Mouse (Mus musculus): ENCODE data around the gene Rps6kb1. TPM values are rescaled to one million over a fixed set of nuclear protein-coding genes. Genes with fewer than 3 reads are reported as not detected.

The Rps6kb1 gene
- total and polyA plus RNA-seq, 3 experiments: 45.2 to 110 (median 76.9) TPM

- TF ChIP-seq NRF1 (IDR thresholded peaks at IDR 0.05; ENCODE audit: low read depth, low read length): no peak
Observed at GRCm38 (mm10) chr11:86490782-86491181, 53.8 kb downstream of the Rps6kb1 start (continued).

GRCm38 (mm10) chr11:86484910-86485510 lies 59.6 kb downstream of the Rps6kb1 start:
- H3K9ac ChIP-seq (ENCODE audit: insufficient read depth, low read depth): peak overlapping the region; percentile 84
- H3K79me2 ChIP-seq (replicated peaks; ENCODE audit: control insufficient read depth, extremely low read depth, insufficient read depth, poor library complexity, severe bottlenecking): 0 out of 2 replicates have a peak, but pooled peaks cover 2% of the 10 kb centered on the region
- peak; percentile 82 for TF ChIP-seq SIN3A (IDR thresholded peaks at IDR 0.05; ENCODE audit: low read length)
- TF ChIP-seq SMC3 (IDR thresholded peaks at IDR 0.05; ENCODE audit: low read depth, low read length): no peak
- TF ChIP-seq UBTF (IDR thresholded peaks at IDR 0.05; ENCODE audit: low read depth, low read length): peak; percentile 97; the same call in 1 of the 2 replicates
- H3K9me3 ChIP-seq (replicated peaks; ENCODE audit: low read length): no peaks in the 10 kb centered on the region
- H3K27me3 ChIP-seq (replicated peaks): peaks cover 3% of the 10 kb centered on the region
- H3K27ac ChIP-seq (ENCODE audit: insufficient read depth, low read depth): peak overlapping the region; percentile 55; the same call in 1 of the 2 replicates
- peaks cover 0 to 11% of the 10 kb centered on the region in 2 experiments; a peak in 2 of 4 replicates for H3K4me1 ChIP-seq (ENCODE audit: control insufficient read depth in 1 of 2, insufficient read depth in 2 of 2)
- in situ Hi-C loops (cut with MboI; ENCODE audit: low pct_ligation_motif_present, low pct_unique_long_range_greater_than_20kb, low sequenced_read_pairs): no loop called here
- peak; percentile 42 for DNase-seq (ENCODE audit: extremely low read depth)
- dilution Hi-C loops (cut with MboI; ENCODE audit: extremely low pct_ligation_motif_present, extremely low pct_unique_long_range_greater_than_20kb, low sequenced_read_pairs): no loop called here
- peaks cover 7 to 23% of the 10 kb centered on the region in 2 experiments for H3K36me3 ChIP-seq (replicated peaks in 1 of 2; ENCODE audit: control insufficient read depth in 1 of 2, insufficient read depth in 1 of 2, low read length in 1 of 2)
- H3K4me2 ChIP-seq (ENCODE audit: insufficient read depth, low read depth, poor library complexity, severe bottlenecking): peak overlapping the region; percentile 94
- peak overlapping the region; percentile 67 to 74 (median 70) for H3K4me3 ChIP-seq (replicated peaks in 1 of 3; ENCODE audit: low read depth in 2 of 3, low read length in 2 of 3, poor library complexity in 1 of 3)

GRCm38 (mm10) chr11:86484101-86484868 lies 60.3 kb downstream of the Rps6kb1 start, which contains the start of gene Rnft1:
Gene Rnft1 (plus strand): TSS chr11:86484657.
- Histone ChIP-seq H3K79me2 (replicated peaks; ENCODE audit: control insufficient read depth, extremely low read depth, insufficient read depth, poor library complexity, severe bottlenecking) (0 out of 2 replicates have a peak, but pooled peaks cover 2% of the 10 kb centered on the region), H3K4me3 (replicated peaks in 1 of 3; ENCODE audit: low read depth in 2 of 3, low read length in 2 of 3, poor library complexity in 1 of 3) (peak within 1 kb of the TSS; percentile 67 to 74 (median 70)), H3K4me2 (ENCODE audit: insufficient read depth, low read depth, poor library complexity, severe bottlenecking) (peak within 1 kb of the TSS; percentile 94), H3K27me3 (replicated peaks) (peaks cover 3% of the 10 kb centered on the region), H3K4me1 (ENCODE audit: control insufficient read depth in 1 of 2, insufficient read depth in 2 of 2) (peaks cover 0 to 11% of the 10 kb centered on the region in 2 experiments; a peak in 2 of 4 replicates), H3K36me3 (replicated peaks in 1 of 2; ENCODE audit: control insufficient read depth in 1 of 2, insufficient read depth in 1 of 2, low read length in 1 of 2) (peaks cover 0 to 16% of the 10 kb centered on the region in 2 experiments), H3K27ac (ENCODE audit: insufficient read depth, low read depth) (peak within 1 kb of the TSS; percentile 55), H3K9ac (ENCODE audit: insufficient read depth, low read depth) (peak within 1 kb of the TSS; percentile 84), H3K9me3 (replicated peaks; ENCODE audit: low read length) (no peaks in the 10 kb centered on the region)
- dilution Hi-C loops (cut with MboI; ENCODE audit: extremely low pct_ligation_motif_present, extremely low pct_unique_long_range_greater_than_20kb, low sequenced_read_pairs): no loop called here
- in situ Hi-C loops (cut with MboI; ENCODE audit: low pct_ligation_motif_present, low pct_unique_long_range_greater_than_20kb, low sequenced_read_pairs): no loop called here
- DNase-seq (ENCODE audit: extremely low read depth): peak; percentile 100
- TF ChIP-seq NRF1 (IDR thresholded peaks at IDR 0.05; ENCODE audit: low read depth, low read length) (peak; percentile 67), TCF12 (IDR thresholded peaks at IDR 0.05; ENCODE audit: low read depth, low read length) (peak; percentile 66), CTCF (conservative IDR thresholded peaks at IDR 0.05 in 1 of 2, IDR thresholded peaks at IDR 0.05 in 1 of 2; ENCODE audit: low read depth in 2 of 2, low read length in 2 of 2) (peak in 1 of 2 experiments; percentile 40; a peak in 2 of 4 replicates), MAX (IDR thresholded peaks at IDR 0.05; ENCODE audit: low read length) (no peak), HCFC1 (IDR thresholded peaks at IDR 0.05; ENCODE audit: low read depth, low read length) (peak; percentile 43; the same call in 1 of the 2 replicates), BHLHE40 (IDR thresholded peaks at IDR 0.05; ENCODE audit: low read depth, low read length) (peak; percentile 77), ETS1 (conservative IDR thresholded peaks at IDR 0.05; ENCODE audit: low read depth, low read length) (0 out of 2 replicates have a peak, but pooled peaks have one; percentile 13), GABPA (IDR thresholded peaks at IDR 0.05; ENCODE audit: insufficient replicate concordance, low read depth, low read length) (no peak), CHD1 (IDR thresholded peaks at IDR 0.05; ENCODE audit: low read depth, low read length) (peak; percentile 20; the same call in 1 of the 2 replicates), POLR2AphosphoS2 (IDR thresholded peaks at IDR 0.05; ENCODE audit: low read depth, low read length) (peak; percentile 83), TBP (conservative IDR thresholded peaks at IDR 0.05; ENCODE audit: low read depth, low read length) (0 out of 2 replicates have a peak, but pooled peaks have one; percentile 50), ZNF384 (IDR thresholded peaks at IDR 0.05; ENCODE audit: low read depth, low read length) (peak; percentile 16; the same call in 1 of the 2 replicates), SMC3 (IDR thresholded peaks at IDR 0.05; ENCODE audit: low read depth, low read length) (0 out of 2 replicates have a peak, but pooled peaks have one; percentile 3), NELFE (IDR thresholded peaks at IDR 0.05; ENCODE audit: low read depth, low read length) (peak; percentile 88), POLR2A (IDR thresholded peaks at IDR 0.05; ENCODE audit: low read depth, low read length) (peak; percentile 93), ELF1 (IDR thresholded peaks at IDR 0.05; ENCODE audit: low read depth, low read length) (peak; percentile 61), EP300 (IDR thresholded peaks at IDR 0.05; ENCODE audit: low read length) (no peak), SIN3A (IDR thresholded peaks at IDR 0.05; ENCODE audit: low read length) (peak; percentile 49), RCOR1 (conservative IDR thresholded peaks at IDR 0.05; ENCODE audit: low read depth, low read length) (no peak), IRF4 (IDR thresholded peaks at IDR 0.05; ENCODE audit: low read depth, low read length) (peak; percentile 15), JUN (IDR thresholded peaks at IDR 0.05; ENCODE audit: insufficient read depth, low read depth, low read length) (0 out of 2 replicates have a peak, but pooled peaks have one; percentile 4), ZMIZ1 (IDR thresholded peaks at IDR 0.05; ENCODE audit: low read depth, low read length) (peak; percentile 72), JUND (conservative IDR thresholded peaks at IDR 0.05; ENCODE audit: low read depth, low read length) (no peak; the same call in 1 of the 2 replicates), ZC3H11A (IDR thresholded peaks at IDR 0.05; ENCODE audit: low read depth, low read length) (no peak), MXI1 (IDR thresholded peaks at IDR 0.05; ENCODE audit: low read depth, low read length) (peak; percentile 77)
